Mouse (Mus musculus) spleen, adult 18-20 months (tissue): ENCODE results near the gene 4930579F01Rik.

Source experiments
- DNase-seq, 2 experiments: peaks; one replicate each; pipeline ENCODE4 v3.0.0; 2022; ENCODE audit warnings: mixed read lengths in 2 of 2

Gene 4930579F01Rik

GRCm38 (mm10) chr3:138215395-138215989 is 21.9 kb upstream of the 4930579F01Rik start:
- no peak for DNase-seq

- no peak for DNase-seq
Measured at GRCm38 (mm10) chr3:138212431-138212951, 18.9 kb upstream of the 4930579F01Rik start.

DNA sequence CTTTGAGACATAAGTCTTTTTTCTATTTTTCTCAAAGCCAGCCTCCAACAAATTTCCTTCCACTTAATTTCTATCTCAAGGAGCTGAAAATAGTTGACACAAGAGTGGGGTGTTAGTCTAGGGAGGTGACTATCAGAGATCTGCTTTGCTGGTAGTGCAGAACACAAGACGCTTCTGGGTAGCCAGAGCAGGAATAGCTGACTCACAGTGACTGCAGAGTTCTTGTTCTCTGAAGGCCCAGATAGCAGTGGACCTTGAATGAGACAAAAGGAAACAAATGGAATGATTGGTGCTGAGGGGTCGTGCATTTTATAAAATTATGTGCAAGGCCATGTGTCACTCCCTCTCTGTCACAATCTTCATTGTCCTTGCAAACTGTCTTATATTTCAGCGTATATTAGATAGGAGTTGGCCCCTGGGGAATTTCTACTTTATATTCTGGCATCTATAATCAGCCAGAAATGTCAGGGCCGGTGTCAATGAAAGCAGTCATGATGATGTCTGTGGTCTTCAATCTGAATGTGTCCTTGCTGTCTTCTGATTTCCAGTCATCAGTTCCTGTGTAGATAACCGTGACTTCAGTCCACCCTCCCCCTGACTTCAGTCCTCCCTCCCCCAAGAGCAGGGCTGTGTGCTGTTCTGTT is 16.9 kb upstream of the 4930579F01Rik start:
- DNase-seq = no peak

- no peak for DNase-seq
Measured at GRCm38 (mm10) chr3:138208821-138209220, 15.2 kb upstream of the 4930579F01Rik start.

GRCm38 (mm10) chr3:138198722-138199068 is 5.1 kb upstream of the 4930579F01Rik start:
- DNase-seq = no peak

- DNase-seq = peak; percentile 23 to 76
Measured at GRCm38 (mm10) chr3:138197973-138198721, 4.5 kb upstream of the 4930579F01Rik start.

DNA sequence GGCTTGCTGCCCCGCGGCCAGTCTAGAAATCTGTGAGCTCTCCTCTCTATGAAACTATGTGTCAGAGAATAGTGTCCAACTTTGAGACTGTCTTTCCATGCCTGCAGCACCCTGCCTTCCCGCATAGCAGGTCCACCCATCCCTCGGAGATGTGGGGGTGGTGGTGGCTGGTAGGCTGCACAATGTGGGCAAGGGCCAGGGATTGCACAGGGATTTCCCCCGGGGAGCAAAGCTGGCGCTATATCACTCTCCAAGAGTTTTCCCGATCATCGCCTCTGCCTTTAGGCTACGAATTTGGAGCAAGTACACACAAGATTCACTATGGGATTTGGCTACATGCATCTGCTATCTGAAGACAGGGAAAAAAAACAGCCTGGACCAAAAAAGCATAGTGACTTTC is 3.9 kb upstream of the 4930579F01Rik start:
- no peak for DNase-seq

- no peak for DNase-seq
Measured at GRCm38 (mm10) chr3:138197093-138197492, 3.5 kb upstream of the 4930579F01Rik start.

DNA sequence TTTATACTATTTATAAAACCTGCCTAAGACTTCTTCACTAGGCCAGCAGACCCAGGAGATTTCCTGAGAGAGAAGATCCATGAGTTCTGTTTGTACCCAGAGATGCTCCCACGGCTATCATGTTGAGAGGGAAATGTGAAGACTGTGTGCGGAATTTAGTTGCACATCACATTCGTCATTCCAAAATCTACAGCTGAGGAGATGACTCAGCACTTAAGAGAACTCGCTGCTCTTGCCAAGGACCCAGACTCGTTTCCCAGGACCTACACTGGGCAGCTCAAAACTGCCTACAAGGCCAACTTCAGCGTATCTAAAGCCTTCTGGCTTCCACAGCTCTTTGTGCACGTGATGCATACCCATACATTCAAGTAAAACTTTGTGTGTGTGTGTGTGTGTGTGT is 1.4 kb downstream of the 4930579F01Rik start:
- DNase-seq = no peak

DNA sequence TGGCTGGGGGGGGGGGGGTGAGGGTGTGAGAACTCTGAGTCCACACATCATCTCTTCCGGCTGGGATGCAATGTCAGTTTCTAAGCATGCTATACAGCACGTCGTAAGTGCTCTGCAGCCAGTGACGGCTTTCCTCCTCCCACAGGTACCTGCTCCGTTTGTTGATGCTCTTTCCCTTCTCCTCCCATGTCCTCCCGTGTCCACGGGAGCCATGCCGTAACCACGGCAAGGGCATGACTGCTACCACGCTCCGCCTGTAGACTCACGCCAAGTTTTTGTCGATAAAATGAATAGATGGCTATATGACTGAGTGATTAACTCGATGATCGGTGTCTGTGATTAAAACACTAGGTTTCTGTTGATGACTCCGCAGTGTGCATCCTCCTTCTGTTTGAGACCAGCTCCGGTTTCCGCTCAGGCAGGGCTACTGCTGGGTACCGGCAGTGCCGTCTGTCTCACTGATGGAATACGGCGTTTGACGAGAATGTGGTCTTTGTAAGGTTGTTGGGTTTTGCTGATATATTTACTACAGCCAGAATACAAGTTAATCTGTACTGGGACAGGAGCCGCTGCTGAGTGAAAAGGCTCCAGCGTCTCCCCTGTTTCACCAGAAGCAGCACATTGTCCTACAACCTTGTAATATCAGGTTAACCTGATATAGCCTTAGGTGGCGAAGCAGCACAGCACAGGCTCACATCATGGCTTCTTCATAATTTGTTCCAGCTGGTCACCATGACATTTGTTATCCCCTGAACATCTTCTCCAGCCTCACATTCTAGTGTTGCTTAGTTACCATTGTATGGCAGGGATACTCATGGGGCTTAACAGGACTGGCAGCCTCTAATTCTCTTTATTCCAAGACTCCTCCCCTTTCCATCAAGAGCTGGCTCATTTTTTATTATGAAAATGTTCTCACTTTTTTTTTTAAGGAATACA is 7.4 kb downstream of the 4930579F01Rik start:
- DNase-seq = no peak

GRCm38 (mm10) chr3:138185290-138185689 is 8.3 kb downstream of the 4930579F01Rik start:
- DNase-seq = no peak

DNA sequence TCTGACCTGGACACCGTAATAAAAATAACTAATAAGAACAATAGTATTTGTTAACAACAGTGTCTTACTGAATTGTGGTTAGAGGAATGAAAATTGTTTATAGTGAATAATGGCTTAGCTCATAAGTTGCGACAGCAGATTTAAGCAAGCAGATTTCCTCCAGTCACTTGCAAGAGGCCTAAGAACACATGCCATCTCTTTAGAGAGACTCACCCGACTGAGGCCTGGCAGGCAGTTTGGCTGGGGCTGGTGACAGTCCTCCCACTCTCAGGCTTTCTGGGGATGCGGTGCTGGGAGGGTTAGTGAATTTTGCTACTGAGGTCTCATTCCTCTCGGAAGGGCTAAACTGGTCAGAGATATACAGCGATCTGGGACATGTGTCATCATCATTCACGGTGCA is 10.3 kb downstream of the 4930579F01Rik start:
- DNase-seq = no peak

DNA sequence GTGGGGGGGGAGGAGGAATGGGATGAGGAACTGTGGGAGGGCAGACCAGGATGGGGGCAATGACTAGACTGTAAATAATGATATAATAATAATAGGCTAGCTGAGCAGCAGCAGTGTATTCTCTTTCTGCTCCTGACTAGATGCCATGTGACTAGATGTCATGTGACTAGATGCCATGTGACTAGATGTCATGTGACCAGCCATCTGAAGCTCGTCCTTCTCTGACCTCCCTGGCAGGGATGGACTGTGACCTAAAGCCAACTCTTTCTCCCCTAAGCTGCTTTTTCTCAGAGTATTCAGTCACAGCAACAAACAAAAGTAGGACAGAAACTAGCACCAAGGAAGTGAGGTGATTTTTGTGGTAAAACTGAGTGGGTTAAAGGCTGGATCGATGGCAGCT is 11.6 kb downstream of the 4930579F01Rik start:
- no peak for DNase-seq

GRCm38 (mm10) chr3:138175551-138175950 is 18.1 kb downstream of the 4930579F01Rik start:
- no peak for DNase-seq

DNA sequence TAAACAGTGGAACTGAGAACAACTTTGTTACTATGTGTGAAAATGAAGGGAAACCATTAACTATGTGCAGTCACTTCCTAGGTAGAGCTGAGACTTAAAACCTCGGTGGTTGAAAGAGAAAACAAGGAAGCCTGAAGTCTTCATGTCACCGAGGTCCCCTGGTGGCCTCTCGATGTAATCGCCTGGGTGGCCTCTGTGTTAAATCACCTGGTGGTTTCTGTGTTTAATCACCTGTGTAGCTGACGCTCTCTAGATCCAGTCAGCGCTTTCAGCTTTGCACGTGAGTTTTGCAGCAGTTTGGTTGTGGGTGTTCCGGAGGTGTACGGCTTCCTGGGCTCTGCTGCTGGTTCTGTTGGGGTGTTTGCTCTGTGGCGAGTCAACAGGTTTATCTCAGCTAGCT is 20.3 kb downstream of the 4930579F01Rik start:
- DNase-seq = no peak

DNA sequence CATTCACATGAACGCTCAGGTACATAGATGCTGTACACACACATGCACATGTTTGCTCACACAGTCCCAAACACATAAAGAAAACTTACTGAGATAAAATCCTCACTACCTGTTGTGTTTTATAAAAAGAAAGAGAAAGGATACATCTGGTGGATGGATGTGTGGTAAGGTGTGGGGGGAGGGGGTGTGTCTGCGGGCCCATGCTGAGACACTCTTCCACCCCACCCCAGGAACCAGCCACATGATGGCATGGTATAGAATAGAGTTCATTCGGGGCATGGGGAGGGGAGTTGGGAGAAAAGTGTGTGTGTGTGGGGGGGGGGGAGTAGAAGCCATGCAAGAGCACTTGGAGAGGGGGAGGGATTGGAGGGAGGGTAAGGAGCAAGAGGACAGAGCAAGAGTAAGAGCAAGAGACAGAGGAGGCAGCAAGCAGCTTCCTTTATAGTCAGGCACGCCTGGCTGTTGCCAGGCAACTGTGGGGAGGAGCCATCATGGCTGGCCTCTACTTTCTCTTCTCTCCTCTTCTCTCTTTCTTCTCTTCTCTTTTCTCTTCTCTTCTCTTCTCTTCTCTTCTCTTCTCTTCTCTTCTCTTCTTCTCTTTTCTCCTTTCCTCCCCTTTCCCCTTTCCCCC is 31.0 kb downstream of the 4930579F01Rik start:
- no peak for DNase-seq

GRCm38 (mm10) chr3:138161623-138162022 is 32.0 kb downstream of the 4930579F01Rik start:
- DNase-seq = no peak

GRCm38 (mm10) chr3:138156651-138157050 is 37.0 kb downstream of the 4930579F01Rik start:
- no peak for DNase-seq

- DNase-seq = no peak
Measured at GRCm38 (mm10) chr3:138155062-138155461, 38.6 kb downstream of the 4930579F01Rik start.

GRCm38 (mm10) chr3:138148811-138149210 is 44.8 kb downstream of the 4930579F01Rik start:
- DNase-seq = no peak

- DNase-seq = peak; percentile 20 to 62
Measured at GRCm38 (mm10) chr3:138144642-138145171, 48.9 kb downstream of the 4930579F01Rik start, which contains the start of gene Mttp. Gene Mttp, minus strand, starts transcription at chr3:138144968.
